Comparison of ENCODE assay signal across 23 mouse cellular contexts in genomic region chr14:77032433-77032832, GRCm38 (mm10). TPM values are rescaled to one million over a fixed set of nuclear protein-coding genes. Genes with fewer than 3 reads are reported as not detected.
A peak's percentile ranks its signal among the peaks of the same experiment; 100 is the strongest.
DNase-seq lines count a peak whose midpoint lies in the region; ATAC-seq and TF ChIP-seq lines count a peak whose summit lies in the region.
"Had no signal": no experiment of that assay in that cellular context is flagged by ENCODE, and none has a peak within 500 bp of the region (broad histone marks: within the 10 kb centered on the region; RNA-seq: fewer than 3 reads in every experiment).

No protein-coding gene starts in this region.

- no peak overlapping the region for H3K9ac ChIP-seq in heart, embryonic 13.5 days
- H3K9ac ChIP-seq: embryonic facial prominence, embryonic 15.5 days; forebrain, embryonic 12.5 days; forebrain, postnatal 0 days; kidney, embryonic 15.5 days; liver, embryonic 14.5 days had no signal

- H3K9me3 ChIP-seq in heart, embryonic 13.5 days: no peaks in the 10 kb centered on the region
- H3K9me3 ChIP-seq: embryonic facial prominence, embryonic 15.5 days; forebrain, embryonic 12.5 days; kidney, embryonic 15.5 days had no signal

- no peaks in the 10 kb centered on the region for H3K27me3 ChIP-seq in heart, embryonic 13.5 days (replicated peaks)
- H3K27me3 ChIP-seq in cerebellum, adult 2 months (ENCODE audit: control insufficient read depth, insufficient read depth, low read length): no peaks in the 10 kb centered on the region; the same call in 1 of the 2 replicates
- H3K27me3 ChIP-seq: embryonic facial prominence, embryonic 15.5 days; kidney, embryonic 15.5 days had no signal

- DNase-seq in heart, adult 9 months (ENCODE audit: low spot score in 2 of 2): no peak
- peak; percentile 27 to 41 for DNase-seq in lung, adult 18-20 months
- no peak for DNase-seq in lung, postnatal 10 days
- DNase-seq in heart, postnatal 4 days: peak; percentile 25
- peak; percentile 54 for DNase-seq in lung, postnatal 25 days (ENCODE audit: low spot score)
- DNase-seq in cerebellum, adult 2 months: no peak
- DNase-seq: adrenal gland, adult 8-10 months; B cell, adult 2 months; cerebellum, adult 9-11 months; forebrain, postnatal 0 days; gastrocnemius, postnatal 10 days; kidney, adult 18-20 months; kidney, postnatal 25 days; liver; midbrain, embryonic 14.5 days; right cerebral cortex, postnatal 14 days; thymus, postnatal 4 days had no signal

- WGBS in heart, embryonic 13.5 days: 22% methylated on average over 5 of the region's 5 CpGs
- 63% methylated on average over 5 of the region's 5 CpGs for WGBS in cerebellum, adult 2 months

- peak overlapping the region; percentile 26; the same call in 1 of the 2 replicates for H3K27ac ChIP-seq in heart, embryonic 13.5 days (replicated peaks)
- no peak overlapping the region for H3K27ac ChIP-seq in cerebellum, adult 2 months (ENCODE audit: insufficient read depth, low read length)
- H3K27ac ChIP-seq: embryonic facial prominence, embryonic 15.5 days; forebrain, embryonic 12.5 days; kidney, embryonic 15.5 days; liver, embryonic 14.5 days had no signal

- no peaks in the 10 kb centered on the region for H3K36me3 ChIP-seq in heart, embryonic 13.5 days
- H3K36me3 ChIP-seq: forebrain, embryonic 12.5 days had no signal

- H3K4me2 ChIP-seq in heart, embryonic 13.5 days: peak overlapping the region; percentile 38
- H3K4me2 ChIP-seq: embryonic facial prominence, embryonic 15.5 days; forebrain, embryonic 12.5 days; kidney, embryonic 15.5 days had no signal

- peaks cover 44% of the 10 kb centered on the region for H3K4me1 ChIP-seq in heart, embryonic 13.5 days
- no peaks in the 10 kb centered on the region for H3K4me1 ChIP-seq in cerebellum, adult 2 months (ENCODE audit: control insufficient read depth, insufficient read depth, low read length)
- H3K4me1 ChIP-seq: forebrain, embryonic 12.5 days had no signal

- peak; percentile 10; the same call in 1 of the 2 replicates for ATAC-seq in heart, embryonic 13.5 days (ENCODE audit: extremely low read depth, insufficient number of reproducible peaks, low FRiP score, low TSS enrichment)
- ATAC-seq: forebrain, postnatal 0 days; hindbrain, embryonic 16.5 days had no signal

- no peak overlapping the region for H3K4me3 ChIP-seq in heart, embryonic 13.5 days
- H3K4me3 ChIP-seq in cerebellum, adult 2 months (replicated peaks; ENCODE audit: insufficient read depth, low read depth, low read length): no peak overlapping the region
- H3K4me3 ChIP-seq: embryonic facial prominence, embryonic 15.5 days; forebrain, embryonic 12.5 days; kidney, embryonic 15.5 days had no signal

- no peak for TF ChIP-seq POLR2A in cerebellum, adult 2 months (IDR thresholded peaks at IDR 0.05; ENCODE audit: borderline replicate concordance, insufficient read depth, low read length)

- no peak for TF ChIP-seq CTCF in cerebellum, adult 2 months (IDR thresholded peaks at IDR 0.05; ENCODE audit: borderline replicate concordance, insufficient read depth, low read depth, low read length)

RNA-seq across cellular contexts. Expression of gene Ccdc122, which starts 4.1 kb away (rescaled TPM):
- 1.8 and 2.2 TPM in 2 replicates for polyA plus RNA-seq in heart, embryonic 13.5 days (2015; fragmentation: Nextera tagmentation; extraction: Ambion mirVana)
- 1 to 10 TPM; 1.6 to 1.7 TPM for total RNA-seq in heart, postnatal 4 days (2021)
- 2.2 and 2.9 TPM in 2 replicates for polyA plus RNA-seq in cerebellum, adult 2 months (2012; rRNA removed)

RNA-seq across cellular contexts. Expression of gene Lacc1, which starts 4.3 kb away (rescaled TPM):
- 6.9 TPM in 2 replicates for polyA plus RNA-seq in heart, embryonic 13.5 days (2015; fragmentation: Nextera tagmentation; extraction: Ambion mirVana)
- total RNA-seq in heart, postnatal 4 days (2021): 1 to 10 TPM; 7.2 to 8.4 TPM
- 2.9 and 3.2 TPM in 2 replicates for polyA plus RNA-seq in cerebellum, adult 2 months (2012; rRNA removed)

Comparison
In these comparisons a context has a peak if more than half of its experiments do, and no peak if none do; other contexts are left out.
1. DNase-seq: peak in lung, adult 18-20 months (2 of 2), heart, postnatal 4 days (single experiment) and lung, postnatal 25 days (single experiment); none in heart, adult 9 months (0 of 2), lung, postnatal 10 days (single experiment) and cerebellum, adult 2 months (0 of 2).